Mouse (Mus musculus): ENCODE data around the gene Stat5b. TPM values are rescaled to one million over a fixed set of nuclear protein-coding genes. Genes with fewer than 3 reads are reported as not detected.

Gene Stat5b
- total and polyA plus RNA-seq, 2 experiments from 2014 or later: 23.3 to 48.2 TPM

- DNase-seq (ENCODE audit: low spot score): no peak
- 76% methylated on average over 12 of the region's 12 CpGs for WGBS
- ATAC-seq (ENCODE audit: insufficient read depth, low read depth): no peak
Measured at GRCm38 (mm10) chr11:100757566-100757965, 93.0 kb downstream of the Stat5b start.

DNA sequence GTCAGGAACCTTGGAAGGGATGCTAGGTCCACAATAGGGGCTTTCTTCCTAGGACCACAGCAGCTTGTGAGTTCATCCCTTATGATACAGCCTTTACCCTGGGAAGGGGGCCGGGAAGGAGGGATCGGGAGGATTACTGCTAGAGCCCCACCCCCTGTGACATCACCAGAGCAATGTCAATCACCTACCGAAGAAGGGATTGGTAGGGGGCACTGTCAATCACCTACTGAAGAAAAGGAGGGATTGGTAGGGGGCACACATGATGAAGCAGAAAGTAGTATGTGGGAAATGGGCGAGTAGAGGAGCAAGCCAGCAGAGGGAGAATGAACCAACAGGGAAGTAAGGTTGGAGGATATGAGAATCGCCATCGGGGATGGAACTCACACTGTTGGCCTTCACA, 94.0 kb downstream of the Stat5b start:
- no peak overlapping the region for H3K27ac ChIP-seq (ENCODE audit: low read depth)
- H3K4me1 ChIP-seq (ENCODE audit: control insufficient read depth, insufficient read depth): 0 out of 2 replicates have a peak, but pooled peaks cover 5% of the 10 kb centered on the region
- WGBS: 63% methylated on average over 6 of the region's 6 CpGs
- no peaks in the 10 kb centered on the region for H3K9me3 ChIP-seq (replicated peaks; ENCODE audit: control insufficient read depth, low read length)
- peaks cover 35% of the 10 kb centered on the region for H3K27me3 ChIP-seq (ENCODE audit: control insufficient read depth, insufficient read depth, low read length)
- no peak for ATAC-seq (ENCODE audit: insufficient read depth, low read depth)
- no peak overlapping the region for H3K4me2 ChIP-seq (ENCODE audit: low read depth, low read length)
- DNase-seq (ENCODE audit: low spot score): no peak
- H3K36me3 ChIP-seq (replicated peaks; ENCODE audit: control insufficient read depth, insufficient read depth, low read length): no peaks in the 10 kb centered on the region
- H3K4me3 ChIP-seq (ENCODE audit: low read depth, low read length): no peak overlapping the region
- no peak overlapping the region for H3K9ac ChIP-seq (replicated peaks; ENCODE audit: low read depth, low read length)
- no peak for TF ChIP-seq EP300 (IDR thresholded peaks at IDR 0.05; ENCODE audit: low read depth)
- TF ChIP-seq CTCF (IDR thresholded peaks at IDR 0.05; ENCODE audit: low read depth): no peak

More at GRCm38 (mm10) chr11:100757566-100757965, 93.0 kb downstream of the Stat5b start:
- H3K27ac ChIP-seq (ENCODE audit: low read depth): no peak overlapping the region
- H3K4me3 ChIP-seq (ENCODE audit: low read depth, low read length): no peak overlapping the region
- no peak overlapping the region for H3K4me2 ChIP-seq (ENCODE audit: low read depth, low read length)
- H3K27me3 ChIP-seq (ENCODE audit: control insufficient read depth, insufficient read depth, low read length): peaks cover 42% of the 10 kb centered on the region
- no peak for TF ChIP-seq CTCF (IDR thresholded peaks at IDR 0.05; ENCODE audit: low read depth)
- no peak for TF ChIP-seq EP300 (IDR thresholded peaks at IDR 0.05; ENCODE audit: low read depth)
- H3K4me1 ChIP-seq (ENCODE audit: control insufficient read depth, insufficient read depth): 0 out of 2 replicates have a peak, but pooled peaks cover 5% of the 10 kb centered on the region
- H3K36me3 ChIP-seq (replicated peaks; ENCODE audit: control insufficient read depth, insufficient read depth, low read length): no peaks in the 10 kb centered on the region
- H3K9me3 ChIP-seq (replicated peaks; ENCODE audit: control insufficient read depth, low read length): no peaks in the 10 kb centered on the region
- H3K9ac ChIP-seq (replicated peaks; ENCODE audit: low read depth, low read length): no peak overlapping the region

GRCm38 (mm10) chr11:100754693-100755057, 95.8 kb downstream of the Stat5b start:
- Histone ChIP-seq H3K36me3 (replicated peaks; ENCODE audit: control insufficient read depth, insufficient read depth, low read length) (no peaks in the 10 kb centered on the region), H3K27ac (ENCODE audit: low read depth) (no peak overlapping the region), H3K4me1 (ENCODE audit: control insufficient read depth, insufficient read depth) (0 out of 2 replicates have a peak, but pooled peaks cover 3% of the 10 kb centered on the region), H3K4me2 (ENCODE audit: low read depth, low read length) (no peak overlapping the region), H3K9me3 (replicated peaks; ENCODE audit: control insufficient read depth, low read length) (no peaks in the 10 kb centered on the region), H3K27me3 (ENCODE audit: control insufficient read depth, insufficient read depth, low read length) (peaks cover 28% of the 10 kb centered on the region), H3K4me3 (ENCODE audit: low read depth, low read length) (no peak overlapping the region), H3K9ac (replicated peaks; ENCODE audit: low read depth, low read length) (no peak overlapping the region)
- no peak for TF ChIP-seq CTCF (IDR thresholded peaks at IDR 0.05; ENCODE audit: low read depth)
- TF ChIP-seq EP300 (IDR thresholded peaks at IDR 0.05; ENCODE audit: low read depth): no peak
- 82% methylated on average over 3 of the region's 3 CpGs for WGBS
- no peak for ATAC-seq (ENCODE audit: insufficient read depth, low read depth)
- DNase-seq (ENCODE audit: low spot score): no peak

GRCm38 (mm10) chr11:100754021-100754692, 96.4 kb downstream of the Stat5b start:
- TF ChIP-seq EP300 (IDR thresholded peaks at IDR 0.05; ENCODE audit: low read depth) (no peak), CTCF (IDR thresholded peaks at IDR 0.05; ENCODE audit: low read depth) (no peak)
- no peak overlapping the region for H3K4me2 ChIP-seq (ENCODE audit: low read depth, low read length)
- DNase-seq (ENCODE audit: low spot score) (no peak), ATAC-seq (ENCODE audit: insufficient read depth, low read depth) (no peak)
- H3K4me1 ChIP-seq (ENCODE audit: control insufficient read depth, insufficient read depth): no peaks in the 10 kb centered on the region
- H3K27ac ChIP-seq (ENCODE audit: low read depth): no peak overlapping the region
- H3K4me3 ChIP-seq (ENCODE audit: low read depth, low read length): no peak overlapping the region
- H3K27me3 ChIP-seq (ENCODE audit: control insufficient read depth, insufficient read depth, low read length): peaks cover 28% of the 10 kb centered on the region
- no peaks in the 10 kb centered on the region for H3K9me3 ChIP-seq (replicated peaks; ENCODE audit: control insufficient read depth, low read length)
- 75% methylated on average over 11 of the region's 12 CpGs for WGBS
- H3K36me3 ChIP-seq (replicated peaks; ENCODE audit: control insufficient read depth, insufficient read depth, low read length): no peaks in the 10 kb centered on the region
- no peak overlapping the region for H3K9ac ChIP-seq (replicated peaks; ENCODE audit: low read depth, low read length)

DNA sequence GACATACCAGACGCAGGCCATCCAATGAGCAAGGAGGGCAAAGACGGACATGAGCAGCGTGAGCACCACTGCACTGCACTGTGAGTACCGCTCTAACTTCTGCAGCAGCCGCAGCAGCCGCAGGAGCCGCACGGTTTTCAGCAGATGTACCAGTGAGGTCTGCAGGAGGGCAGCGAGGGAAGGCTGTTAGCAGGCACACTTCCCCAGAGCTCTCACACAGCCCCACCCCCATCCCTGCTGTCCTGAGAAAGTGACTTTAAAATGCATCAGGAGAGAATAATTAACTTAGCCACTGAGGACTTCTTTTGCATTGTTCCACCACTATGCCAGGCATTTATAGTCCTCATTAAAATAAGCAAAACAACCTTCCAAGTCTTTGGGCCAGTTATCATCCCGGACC, 98.2 kb downstream of the Stat5b start:
- Histone ChIP-seq H3K36me3 (replicated peaks; ENCODE audit: control insufficient read depth, insufficient read depth, low read length) (no peaks in the 10 kb centered on the region), H3K27me3 (ENCODE audit: control insufficient read depth, insufficient read depth, low read length) (peaks cover 32% of the 10 kb centered on the region), H3K4me3 (ENCODE audit: low read depth, low read length) (no peak overlapping the region), H3K9ac (replicated peaks; ENCODE audit: low read depth, low read length) (no peak overlapping the region), H3K9me3 (replicated peaks; ENCODE audit: control insufficient read depth, low read length) (no peaks in the 10 kb centered on the region), H3K4me1 (ENCODE audit: control insufficient read depth, insufficient read depth) (no peaks in the 10 kb centered on the region), H3K4me2 (ENCODE audit: low read depth, low read length) (no peak overlapping the region), H3K27ac (ENCODE audit: low read depth) (no peak overlapping the region)
- TF ChIP-seq CTCF (IDR thresholded peaks at IDR 0.05; ENCODE audit: low read depth) (no peak), EP300 (IDR thresholded peaks at IDR 0.05; ENCODE audit: low read depth) (no peak)
- WGBS: 27% methylated on average over 10 of the region's 10 CpGs
- DNase-seq (ENCODE audit: low spot score): no peak
- ATAC-seq (ENCODE audit: insufficient read depth, low read depth): no peak

GRCm38 (mm10) chr11:100750127-100750526, 100.4 kb downstream of the Stat5b start:
- H3K9me3 ChIP-seq (replicated peaks; ENCODE audit: control insufficient read depth, low read length): no peaks in the 10 kb centered on the region
- no peak overlapping the region for H3K27ac ChIP-seq (ENCODE audit: low read depth)
- H3K27me3 ChIP-seq (ENCODE audit: control insufficient read depth, insufficient read depth, low read length): peaks cover 28% of the 10 kb centered on the region
- no peak for ATAC-seq (ENCODE audit: insufficient read depth, low read depth)
- no peak for DNase-seq (ENCODE audit: low spot score)
- WGBS: 79% methylated on average over 16 of the region's 16 CpGs
- H3K4me2 ChIP-seq (ENCODE audit: low read depth, low read length): no peak overlapping the region
- no peaks in the 10 kb centered on the region for H3K36me3 ChIP-seq (replicated peaks; ENCODE audit: control insufficient read depth, insufficient read depth, low read length)
- TF ChIP-seq CTCF (IDR thresholded peaks at IDR 0.05; ENCODE audit: low read depth): no peak
- TF ChIP-seq EP300 (IDR thresholded peaks at IDR 0.05; ENCODE audit: low read depth): no peak
- H3K9ac ChIP-seq (replicated peaks; ENCODE audit: low read depth, low read length): no peak overlapping the region
- no peak overlapping the region for H3K4me3 ChIP-seq (ENCODE audit: low read depth, low read length)
- no peaks in the 10 kb centered on the region for H3K4me1 ChIP-seq (ENCODE audit: control insufficient read depth, insufficient read depth)
